Mouse (Mus musculus) effector memory CD4-positive, alpha-beta T cell, adult 5 months (primary cell): ENCODE data around the gene Fcgrt. TPM values are rescaled to one million over a fixed set of nuclear protein-coding genes. Genes with fewer than 3 reads are reported as not detected.

Source experiments
- polyA plus RNA-seq: library from polyadenylated mRNA; unstranded; fragments of 100-300 nt; shearing (Covaris generic); gene quantifications from one replicate; pipeline ENCODE4 v1.2.1, GENCODE M21; 2017

Fcgrt gene
- polyA plus RNA-seq, result 5.7 TPM

GRCm38 (mm10) chr7:45103652-45104180, at the start of gene Fcgrt:
TSS of gene Fcgrt (minus strand) at chr7:45103851.

GRCm38 (mm10) chr7:45135993-45136567, 32.4 kb upstream of the Fcgrt start, which contains the start of the genes Gm45713 and Flt3l:
TSS of gene Gm45713 (minus strand) at chr7:45136231.
TSS of gene Flt3l (minus strand) at chr7:45136432.

GRCm38 (mm10) chr7:45128624-45129246, 25.1 kb upstream of the Fcgrt start, which contains the start of gene Rpl13a:
TSS of gene Rpl13a (minus strand) at chr7:45128761.

GRCm38 (mm10) chr7:45124224-45125143, 20.8 kb upstream of the Fcgrt start, which contains the start of gene Rps11:
TSS of gene Rps11 (minus strand) at chr7:45124439.

GRCm38 (mm10) chr7:45092048-45092447, 11.6 kb downstream of the Fcgrt start, which contains the start of gene Rcn3:
TSS of gene Rcn3 (minus strand) at chr7:45092221.

GRCm38 (mm10) chr7:45062239-45062835, 41.3 kb downstream of the Fcgrt start, which contains the start of the genes Nosip and Prrg2:
TSS of gene Nosip (plus strand) at chr7:45062429.
TSS of gene Prrg2 (minus strand) at chr7:45062677.

GRCm38 (mm10) chr7:45052862-45053116, 50.9 kb downstream of the Fcgrt start, which contains the start of gene Prr12:
TSS of gene Prr12 (minus strand) at chr7:45052881.

Other genes starting within 250 kb of the Fcgrt start
- 49.2 TPM for gene Pnkp, start 246.7 kb downstream of the Fcgrt start, polyA plus RNA-seq
- 33.5 TPM for gene Ptov1, start 234.1 kb downstream of the Fcgrt start, polyA plus RNA-seq
- gene Med25, start 211.1 kb downstream of the Fcgrt start, polyA plus RNA-seq, result 54.0 TPM
- 19.8 TPM for gene Fuz, start 207.8 kb downstream of the Fcgrt start, polyA plus RNA-seq
- 48.2 TPM for gene Ap2a1, start 174.4 kb downstream of the Fcgrt start, polyA plus RNA-seq
- not detected for gene Tsks, start 160.6 kb downstream of the Fcgrt start, polyA plus RNA-seq
- 0.44 TPM for gene Cpt1c, start 129.0 kb downstream of the Fcgrt start, polyA plus RNA-seq
- gene Prmt1, start 117.3 kb downstream of the Fcgrt start, polyA plus RNA-seq, result 120 TPM
- gene Irf3, start 106.2 kb downstream of the Fcgrt start, polyA plus RNA-seq, result 121 TPM
- gene Bcl2l12, start 105.1 kb downstream of the Fcgrt start, polyA plus RNA-seq, result 11.6 TPM
- gene Scaf1, start 87.5 kb downstream of the Fcgrt start, polyA plus RNA-seq, result 24.6 TPM
- gene Rras, start 85.9 kb downstream of the Fcgrt start, polyA plus RNA-seq, result 21.5 TPM
- 2.0 TPM for gene Prr12, start 51.0 kb downstream of the Fcgrt start, polyA plus RNA-seq
- 85.4 TPM for gene Nosip, start 41.4 kb downstream of the Fcgrt start, polyA plus RNA-seq
- gene Prrg2, start 41.2 kb downstream of the Fcgrt start, polyA plus RNA-seq, result 1.2 TPM
- 4.0 TPM for gene Rcn3, start 11.6 kb downstream of the Fcgrt start, polyA plus RNA-seq
- 1,926 TPM for gene Rps11, start 20.6 kb upstream of the Fcgrt start, polyA plus RNA-seq
- gene Rpl13a, start 24.9 kb upstream of the Fcgrt start, polyA plus RNA-seq, result 3,339 TPM
- gene Gm45713, start 32.4 kb upstream of the Fcgrt start, polyA plus RNA-seq, result not detected
- 136 TPM for gene Flt3l, start 32.6 kb upstream of the Fcgrt start, polyA plus RNA-seq
- 26.1 TPM for gene Pih1d1, start 50.5 kb upstream of the Fcgrt start, polyA plus RNA-seq
- gene Aldh16a1, start 50.7 kb upstream of the Fcgrt start, polyA plus RNA-seq, result 34.3 TPM
- gene Slc17a7, start 60.1 kb upstream of the Fcgrt start, polyA plus RNA-seq, result not detected
- gene Gfy, start 75.7 kb upstream of the Fcgrt start, polyA plus RNA-seq, result not detected
- not detected for gene Pth2, start 77.1 kb upstream of the Fcgrt start, polyA plus RNA-seq
- gene Ccdc155, start 101.0 kb upstream of the Fcgrt start, polyA plus RNA-seq, result not detected
- 32.1 TPM for gene Dkkl1, start 108.3 kb upstream of the Fcgrt start, polyA plus RNA-seq
- 1.2 TPM for gene Tead2, start 111.9 kb upstream of the Fcgrt start, polyA plus RNA-seq
- 391 TPM for gene Cd37, start 135.3 kb upstream of the Fcgrt start, polyA plus RNA-seq
- not detected for gene Slc6a16, start 137.2 kb upstream of the Fcgrt start, polyA plus RNA-seq
- gene Slc6a21, start 173.7 kb upstream of the Fcgrt start, polyA plus RNA-seq, result not detected
- gene Trpm4, start 229.9 kb upstream of the Fcgrt start, polyA plus RNA-seq, result 5.3 TPM
- gene Hrc, start 231.4 kb upstream of the Fcgrt start, polyA plus RNA-seq, result not detected